8 mouse cellular contexts compared by ENCODE assay signal in the genomic region with DNA sequence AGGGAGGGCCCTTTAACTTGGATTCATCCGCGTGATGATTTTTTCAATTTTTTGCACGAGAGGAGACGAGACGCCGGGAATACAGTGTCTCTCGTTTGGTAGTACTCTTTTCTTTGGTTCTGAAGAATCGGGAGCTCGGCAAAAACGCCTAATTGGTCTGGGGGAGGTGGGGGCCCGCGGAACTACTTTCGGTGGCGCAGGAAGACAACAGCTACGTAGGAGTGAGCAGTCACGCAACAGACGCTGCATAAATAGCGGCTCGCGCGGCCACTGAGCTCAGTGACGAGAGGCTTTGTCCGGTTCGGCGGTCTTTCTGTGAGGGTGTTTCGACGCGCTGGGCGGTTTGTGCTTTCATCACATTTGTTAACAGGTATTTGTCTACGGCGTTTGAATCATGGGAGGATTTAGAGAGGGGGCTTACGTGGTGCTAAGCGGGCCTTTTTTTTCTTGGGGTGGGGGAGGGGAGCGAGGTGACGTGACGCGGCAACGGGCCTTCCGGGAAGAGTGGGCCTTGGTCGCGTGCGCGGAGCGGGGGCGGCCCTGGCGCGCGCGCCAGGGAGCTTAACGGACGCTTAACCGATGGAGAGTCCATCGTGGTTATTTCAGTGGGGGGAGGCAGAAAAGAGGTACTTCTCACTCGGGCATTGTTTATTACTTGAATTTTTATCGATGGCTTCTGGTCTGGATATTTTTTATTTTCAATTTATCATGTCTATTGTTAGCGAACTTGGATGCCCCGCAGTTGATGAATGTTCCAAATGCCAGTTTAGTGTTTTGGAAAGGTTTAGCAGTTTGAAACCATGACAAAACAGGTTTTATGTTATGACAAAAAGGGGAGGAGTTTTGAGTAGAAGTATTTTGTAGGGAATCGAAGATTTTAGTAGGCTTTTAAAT. TPM values are rescaled to one million over a fixed set of nuclear protein-coding genes. Genes with fewer than 3 reads are reported as not detected.
DNase-seq lines count a peak whose midpoint lies in the region; ATAC-seq lines count a peak whose summit lies in the region.

No protein-coding gene starts in this region.

- no peaks in the 10 kb centered on the region for H3K27me3 ChIP-seq in hindbrain, embryonic 12.5 days

- WGBS in hindbrain, embryonic 12.5 days: under 1% methylated on average over 58 of the region's 58 CpGs

- peak overlapping the region; percentile 76 for H3K4me2 ChIP-seq in hindbrain, embryonic 12.5 days (replicated peaks)

- H3K27ac ChIP-seq in hindbrain, embryonic 12.5 days: peak overlapping the region; percentile 99

- peak; percentile 90 for ATAC-seq in hindbrain, embryonic 12.5 days (ENCODE audit: low FRiP score)
- ATAC-seq in megakaryocyte, adult 5-6 weeks (ENCODE audit: poor library complexity, severe bottlenecking): peak; percentile 62

- H3K9me3 ChIP-seq in hindbrain, embryonic 12.5 days (replicated peaks): no peaks in the 10 kb centered on the region

- H3K36me3 ChIP-seq in hindbrain, embryonic 12.5 days: peaks cover 20% of the 10 kb centered on the region; the same call in 1 of the 2 replicates

- H3K4me3 ChIP-seq in hindbrain, embryonic 12.5 days: peak overlapping the region; percentile 67

- H3K9ac ChIP-seq in hindbrain, embryonic 12.5 days: peak overlapping the region; percentile 78

- peaks cover 31% of the 10 kb centered on the region for H3K4me1 ChIP-seq in hindbrain, embryonic 12.5 days

- DNase-seq in Muller cell, postnatal 12 days (ENCODE audit: inconsistent ontology term): peak; percentile 99
- peak; percentile 91 for DNase-seq in cerebellum, adult 9-11 months
- DNase-seq in frontal cortex, postnatal 10 days (ENCODE audit: low spot score in 2 of 2): peak; percentile 78 to 89
- DNase-seq in left cerebral cortex, adult 18-20 months (ENCODE audit: low spot score in 2 of 2): peak; percentile 84 to 87
- peak; percentile 85 for DNase-seq in right cerebral cortex, adult 18-20 months
- peak; percentile 94 for DNase-seq in urinary bladder, adult 2 months (ENCODE audit: low spot score)

RNA-seq across cellular contexts. Expression of a gene that starts 0.5 kb away (rescaled TPM):
- 3,674 and 3,736 TPM in 2 replicates for polyA plus RNA-seq in hindbrain, embryonic 12.5 days (2016; fragmentation: Nextera tagmentation; extraction: Ambion mirVana)
- 1,000 to 10,000 TPM; 1,699 to 1,805 TPM for total RNA-seq in left cerebral cortex, adult 18-20 months (2021)
- 1,447 and 1,627 TPM in 2 replicates for total RNA-seq in megakaryocyte, adult 5-6 weeks (2015)
- 835 and 1,053 TPM in 2 replicates for total RNA-seq in megakaryocyte, adult 5-6 weeks (2017)
- polyA plus RNA-seq in urinary bladder, adult 2 months (2012; rRNA removed): 2,108 and 2,141 TPM in 2 replicates

RNA-seq across cellular contexts. Expression of a gene that starts 12.4 kb away (rescaled TPM):
- 47.2 and 51.6 TPM in 2 replicates for polyA plus RNA-seq in hindbrain, embryonic 12.5 days (2016; fragmentation: Nextera tagmentation; extraction: Ambion mirVana)
- 10 to 100 TPM; 34.7 to 36.9 TPM for total RNA-seq in left cerebral cortex, adult 18-20 months (2021)
- total RNA-seq in megakaryocyte, adult 5-6 weeks (2015): 5.2 and 8.7 TPM in 2 replicates
- total RNA-seq in megakaryocyte, adult 5-6 weeks (2017): 3.1 and 3.9 TPM in 2 replicates
- polyA plus RNA-seq in urinary bladder, adult 2 months (2012; rRNA removed): 30.7 and 38.1 TPM in 2 replicates

RNA-seq across cellular contexts. Expression of a gene that starts 22.8 kb away (rescaled TPM):
- polyA plus RNA-seq in hindbrain, embryonic 12.5 days (2016; fragmentation: Nextera tagmentation; extraction: Ambion mirVana): 10.8 and 14.3 TPM in 2 replicates
- 10 to 100 TPM; 21.1 to 21.2 TPM for total RNA-seq in left cerebral cortex, adult 18-20 months (2021)
- 24.9 and 27.9 TPM in 2 replicates for total RNA-seq in megakaryocyte, adult 5-6 weeks (2015)
- total RNA-seq in megakaryocyte, adult 5-6 weeks (2017): 46.6 and 51.1 TPM in 2 replicates
- 52.6 and 62.0 TPM in 2 replicates for polyA plus RNA-seq in urinary bladder, adult 2 months (2012; rRNA removed)

Comparison
In these comparisons a context has a peak if more than half of its experiments do, and no peak if none do; other contexts are left out.
1. Peak in every context shown above with its lines: DNase-seq, ATAC-seq, H3K4me3 ChIP-seq and H3K27ac ChIP-seq.